Mouse (Mus musculus): ENCODE measurements around the gene Vhl.

The Vhl gene

GRCm38 (mm10) chr6:113624989-113625770, 1.4 kb downstream of the Vhl start:
- no peak for DNase-seq (ENCODE audit: low read depth, low spot score)

- no peak for DNase-seq (ENCODE audit: low read depth, low spot score)
Observed at GRCm38 (mm10) chr6:113630322-113630721, 6.6 kb downstream of the Vhl start.

GRCm38 (mm10) chr6:113632863-113633262, 9.1 kb downstream of the Vhl start:
- DNase-seq (ENCODE audit: low read depth, low spot score): no peak

- peak; percentile 97 for DNase-seq (ENCODE audit: low read depth, low spot score)
Observed at GRCm38 (mm10) chr6:113638302-113639040, 14.7 kb downstream of the Vhl start, which contains the start of gene Irak2. TSS of gene Irak2 (plus strand) at chr6:113638467.

- DNase-seq (ENCODE audit: low read depth, low spot score): no peak
Observed at GRCm38 (mm10) chr6:113639201-113639600, 15.4 kb downstream of the Vhl start.

- DNase-seq (ENCODE audit: low read depth, low spot score): no peak
Observed at GRCm38 (mm10) chr6:113642605-113643004, 18.8 kb downstream of the Vhl start.

GRCm38 (mm10) chr6:113643021-113643420, 19.3 kb downstream of the Vhl start:
- DNase-seq (ENCODE audit: low read depth, low spot score): no peak

GRCm38 (mm10) chr6:113643967-113644366, 20.2 kb downstream of the Vhl start:
- DNase-seq (ENCODE audit: low read depth, low spot score): no peak

- DNase-seq (ENCODE audit: low read depth, low spot score): peak; percentile 41
Observed at GRCm38 (mm10) chr6:113644808-113645207, 21.0 kb downstream of the Vhl start.

- DNase-seq (ENCODE audit: low read depth, low spot score): no peak
Observed at GRCm38 (mm10) chr6:113649346-113650196, 25.8 kb downstream of the Vhl start.

GRCm38 (mm10) chr6:113650197-113650640, 26.5 kb downstream of the Vhl start:
- DNase-seq (ENCODE audit: low read depth, low spot score): no peak

- no peak for DNase-seq (ENCODE audit: low read depth, low spot score)
Observed at GRCm38 (mm10) chr6:113651626-113652025, 27.9 kb downstream of the Vhl start.

GRCm38 (mm10) chr6:113653551-113653950, 29.8 kb downstream of the Vhl start:
- DNase-seq (ENCODE audit: low read depth, low spot score): no peak

- no peak for DNase-seq (ENCODE audit: low read depth, low spot score)
Observed at GRCm38 (mm10) chr6:113654102-113654501, 30.3 kb downstream of the Vhl start.

GRCm38 (mm10) chr6:113654753-113655397, 31.1 kb downstream of the Vhl start:
- DNase-seq (ENCODE audit: low read depth, low spot score): peak; percentile 58

GRCm38 (mm10) chr6:113655475-113655874, 31.7 kb downstream of the Vhl start:
- no peak for DNase-seq (ENCODE audit: low read depth, low spot score)

- no peak for DNase-seq (ENCODE audit: low read depth, low spot score)
Observed at GRCm38 (mm10) chr6:113656847-113657246, 33.1 kb downstream of the Vhl start.

GRCm38 (mm10) chr6:113658226-113658625, 34.5 kb downstream of the Vhl start:
- DNase-seq (ENCODE audit: low read depth, low spot score): no peak

- DNase-seq (ENCODE audit: low read depth, low spot score): no peak
Observed at GRCm38 (mm10) chr6:113659648-113660491, 36.1 kb downstream of the Vhl start.
